Mouse (Mus musculus): Measurements from ENCODE around the gene Cadm1. TPM values are rescaled to one million over a fixed set of nuclear protein-coding genes. Genes with fewer than 3 reads are reported as not detected.

The Cadm1 gene
- polyA plus RNA-seq, 1 experiment from 2014 or later: 150 TPM

DNA sequence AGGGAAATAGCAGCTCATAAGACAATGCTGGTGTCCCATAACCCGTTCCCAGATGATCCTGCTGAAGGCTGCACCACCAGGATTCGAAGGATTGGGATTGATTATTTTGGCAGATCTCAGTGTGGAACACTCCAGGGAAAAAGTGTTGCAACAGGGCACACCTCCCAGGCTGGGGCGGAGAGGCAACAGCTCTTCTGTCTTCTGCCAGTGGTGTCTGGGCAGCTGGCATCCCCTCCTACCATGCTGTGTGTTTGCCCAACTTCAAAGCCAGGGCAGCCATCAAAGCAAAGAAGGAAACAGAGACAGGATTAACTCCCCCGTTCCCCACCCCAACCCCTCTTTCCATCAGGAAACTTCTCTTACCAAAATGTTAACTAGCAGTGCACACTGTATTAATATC lies 13.7 kb upstream of the Cadm1 start:
- Histone ChIP-seq H3K36me3 (ENCODE audit: control insufficient read depth, insufficient read depth, low read length) (no peaks in the 10 kb centered on the region), H3K4me3 (ENCODE audit: low read depth, low read length) (no peak overlapping the region)
- WGBS: 41% methylated on average over 4 of the region's 4 CpGs

DNA sequence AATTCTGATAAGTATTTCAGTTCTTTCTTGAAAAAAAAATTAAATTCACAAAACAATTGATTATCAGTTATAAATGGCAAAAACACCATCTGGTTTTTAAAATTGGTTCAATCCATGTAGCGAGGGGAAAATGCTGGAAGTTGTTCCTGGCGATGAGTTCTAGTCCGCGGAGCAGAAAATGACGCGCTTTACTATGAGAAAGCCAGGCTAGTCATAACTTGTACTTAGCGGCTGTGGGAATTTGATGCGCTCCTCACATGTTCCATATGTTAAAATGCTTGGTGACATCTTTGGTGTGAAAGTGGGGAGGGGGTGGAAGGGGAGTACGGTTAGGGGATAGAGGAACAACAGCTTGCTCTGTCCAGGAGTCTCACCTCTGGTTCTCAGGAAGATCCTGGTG lies 2.7 kb upstream of the Cadm1 start:
- 90% methylated on average over 9 of the region's 9 CpGs for WGBS
- Histone ChIP-seq H3K9ac (ENCODE audit: low read depth, low read length) (no peak overlapping the region), H3K4me1 (replicated peaks; ENCODE audit: control insufficient read depth, insufficient read depth, low read length) (no peaks in the 10 kb centered on the region), H3K27ac (ENCODE audit: low read depth, low read length) (no peak overlapping the region), H3K4me3 (ENCODE audit: low read depth, low read length) (no peak overlapping the region), H3K27me3 (ENCODE audit: control insufficient read depth, insufficient read depth, low read length) (no peaks in the 10 kb centered on the region), H3K36me3 (ENCODE audit: control insufficient read depth, insufficient read depth, low read length) (no peaks in the 10 kb centered on the region), H3K4me2 (replicated peaks; ENCODE audit: low read depth, low read length) (no peak overlapping the region), H3K9me3 (ENCODE audit: control insufficient read depth, low read length) (no peaks in the 10 kb centered on the region)
- ATAC-seq (ENCODE audit: low FRiP score) (no peak), DNase-seq (ENCODE audit: low spot score) (no peak)

More for the DNA sequence above, 13.7 kb upstream of the Cadm1 start:
- ATAC-seq (ENCODE audit: low FRiP score) (no peak), DNase-seq (ENCODE audit: low spot score) (no peak)
- Histone ChIP-seq H3K27me3 (ENCODE audit: control insufficient read depth, insufficient read depth, low read length) (no peaks in the 10 kb centered on the region), H3K9me3 (ENCODE audit: control insufficient read depth, low read length) (no peaks in the 10 kb centered on the region), H3K4me2 (replicated peaks; ENCODE audit: low read depth, low read length) (no peak overlapping the region), H3K9ac (ENCODE audit: low read depth, low read length) (no peak overlapping the region), H3K27ac (ENCODE audit: low read depth, low read length) (no peak overlapping the region), H3K4me1 (replicated peaks; ENCODE audit: control insufficient read depth, insufficient read depth, low read length) (no peaks in the 10 kb centered on the region)

GRCm38 (mm10) chr9:47527741-47528140 lies 2.2 kb upstream of the Cadm1 start:
- H3K4me1 ChIP-seq (replicated peaks; ENCODE audit: control insufficient read depth, insufficient read depth, low read length): no peaks in the 10 kb centered on the region
- H3K9ac ChIP-seq (ENCODE audit: low read depth, low read length): no peak overlapping the region
- DNase-seq (ENCODE audit: low spot score): no peak
- H3K27me3 ChIP-seq (ENCODE audit: control insufficient read depth, insufficient read depth, low read length): no peaks in the 10 kb centered on the region
- ATAC-seq (ENCODE audit: low FRiP score): no peak
- no peak overlapping the region for H3K4me2 ChIP-seq (replicated peaks; ENCODE audit: low read depth, low read length)
- no peaks in the 10 kb centered on the region for H3K9me3 ChIP-seq (ENCODE audit: control insufficient read depth, low read length)
- 82% methylated on average over 5 of the region's 5 CpGs for WGBS
- H3K27ac ChIP-seq (ENCODE audit: low read depth, low read length): no peak overlapping the region
- H3K36me3 ChIP-seq (ENCODE audit: control insufficient read depth, insufficient read depth, low read length): no peaks in the 10 kb centered on the region
- H3K4me3 ChIP-seq (ENCODE audit: low read depth, low read length): no peak overlapping the region

- H3K27ac ChIP-seq (ENCODE audit: low read depth, low read length): 0 out of 2 replicates have a peak overlapping the region, but pooled peaks have one; percentile 80
- H3K4me3 ChIP-seq (ENCODE audit: low read depth, low read length): peak overlapping the region; percentile 86
- DNase-seq (ENCODE audit: low spot score): no peak
- H3K27me3 ChIP-seq (ENCODE audit: control insufficient read depth, insufficient read depth, low read length): no peaks in the 10 kb centered on the region
- ATAC-seq (ENCODE audit: low FRiP score): no peak
- no peaks in the 10 kb centered on the region for H3K9me3 ChIP-seq (ENCODE audit: control insufficient read depth, low read length)
- H3K36me3 ChIP-seq (ENCODE audit: control insufficient read depth, insufficient read depth, low read length): no peaks in the 10 kb centered on the region
- 4% methylated on average over 11 of the region's 11 CpGs for WGBS
- peak overlapping the region; percentile 59 for H3K4me2 ChIP-seq (replicated peaks; ENCODE audit: low read depth, low read length)
- H3K9ac ChIP-seq (ENCODE audit: low read depth, low read length): peak overlapping the region; percentile 35; the same call in 1 of the 2 replicates
- peaks cover 2% of the 10 kb centered on the region; the same call in 1 of the 2 replicates for H3K4me1 ChIP-seq (replicated peaks; ENCODE audit: control insufficient read depth, insufficient read depth, low read length)
These were observed 791 bp upstream of the Cadm1 start for GRCm38 (mm10) chr9:47529182-47529581.

DNA sequence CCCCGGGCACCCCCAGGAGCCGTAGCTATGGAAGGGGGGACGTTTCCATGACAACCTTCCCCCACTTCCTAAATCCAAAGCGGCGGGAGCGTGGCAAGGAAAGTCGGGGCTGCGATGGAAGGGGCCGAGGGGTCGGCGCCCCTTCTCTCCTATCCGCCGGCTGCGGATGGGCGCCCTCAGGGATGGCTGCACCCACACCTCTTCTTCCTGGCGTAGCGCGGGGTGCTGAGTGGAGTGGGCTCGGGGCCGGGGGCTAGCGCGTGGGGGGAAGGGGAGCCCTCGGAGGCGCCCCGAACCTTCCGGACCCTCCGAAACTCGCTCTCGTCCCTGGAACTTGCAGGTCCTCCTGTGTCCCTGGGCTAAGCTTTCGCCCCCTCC lies 560 bp downstream of the Cadm1 start:
- DNase-seq (ENCODE audit: low spot score): no peak
- peak overlapping the region; percentile 81 for H3K27ac ChIP-seq (ENCODE audit: low read depth, low read length)
- H3K36me3 ChIP-seq (ENCODE audit: control insufficient read depth, insufficient read depth, low read length): no peaks in the 10 kb centered on the region
- peak overlapping the region; percentile 94 for H3K9ac ChIP-seq (ENCODE audit: low read depth, low read length)
- H3K4me2 ChIP-seq (replicated peaks; ENCODE audit: low read depth, low read length): peak overlapping the region; percentile 88
- no peaks in the 10 kb centered on the region for H3K9me3 ChIP-seq (ENCODE audit: control insufficient read depth, low read length)
- WGBS: 1% methylated on average over 25 of the region's 30 CpGs
- H3K4me3 ChIP-seq (ENCODE audit: low read depth, low read length): peak overlapping the region; percentile 86
- no peaks in the 10 kb centered on the region for H3K27me3 ChIP-seq (ENCODE audit: control insufficient read depth, insufficient read depth, low read length)
- peak; percentile 48 for ATAC-seq (ENCODE audit: low FRiP score)
- H3K4me1 ChIP-seq (replicated peaks; ENCODE audit: control insufficient read depth, insufficient read depth, low read length): peaks cover 2% of the 10 kb centered on the region; the same call in 1 of the 2 replicates

DNA sequence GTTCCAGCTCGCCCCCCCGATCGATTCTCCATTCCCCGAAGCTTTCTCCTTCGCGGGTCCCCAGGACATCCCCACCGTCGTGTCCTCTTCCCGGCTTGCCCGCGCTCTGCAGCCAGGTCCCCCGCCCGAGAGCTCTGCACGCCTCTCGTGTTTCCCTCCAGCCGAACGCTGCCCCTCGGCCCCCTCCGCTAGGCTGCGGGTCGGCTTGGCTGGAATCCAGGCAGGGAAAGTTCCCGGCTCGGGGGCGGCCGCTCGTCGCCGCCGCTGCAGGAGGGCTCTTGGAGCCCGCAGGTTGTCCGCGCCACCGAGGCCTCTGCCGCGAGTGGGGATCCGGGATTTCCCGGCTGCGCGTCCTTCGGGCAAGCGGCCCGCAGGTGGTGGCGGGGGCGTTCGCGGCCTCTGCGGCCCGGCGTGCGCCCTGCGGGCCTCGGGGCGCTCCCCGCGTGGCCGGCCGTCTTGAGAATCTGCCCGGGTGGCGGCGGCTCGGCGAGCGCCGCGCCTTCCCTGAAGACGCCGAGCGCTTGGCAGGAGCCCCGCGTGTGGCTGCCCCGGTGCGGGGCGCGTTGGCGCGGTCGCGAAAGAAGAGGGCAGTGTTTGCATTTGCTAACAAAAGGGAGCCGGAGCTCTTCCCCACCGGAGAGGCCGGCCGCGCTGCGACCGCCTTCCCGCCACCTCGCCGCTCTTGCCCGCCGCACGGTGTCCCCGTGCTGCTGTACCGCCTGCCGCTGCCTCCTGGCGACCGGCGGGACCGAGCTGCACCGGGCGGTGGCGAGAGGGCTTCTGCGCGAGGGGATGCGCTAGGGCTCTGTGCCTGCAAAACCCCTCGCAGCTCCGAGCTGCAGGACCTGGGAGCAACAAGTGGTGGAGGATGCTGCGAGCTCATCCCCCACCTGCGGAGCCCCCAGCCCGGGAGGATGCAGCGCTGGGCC lies 1.2 kb downstream of the Cadm1 start:
- H3K27me3 ChIP-seq (ENCODE audit: control insufficient read depth, insufficient read depth, low read length): no peaks in the 10 kb centered on the region

DNA sequence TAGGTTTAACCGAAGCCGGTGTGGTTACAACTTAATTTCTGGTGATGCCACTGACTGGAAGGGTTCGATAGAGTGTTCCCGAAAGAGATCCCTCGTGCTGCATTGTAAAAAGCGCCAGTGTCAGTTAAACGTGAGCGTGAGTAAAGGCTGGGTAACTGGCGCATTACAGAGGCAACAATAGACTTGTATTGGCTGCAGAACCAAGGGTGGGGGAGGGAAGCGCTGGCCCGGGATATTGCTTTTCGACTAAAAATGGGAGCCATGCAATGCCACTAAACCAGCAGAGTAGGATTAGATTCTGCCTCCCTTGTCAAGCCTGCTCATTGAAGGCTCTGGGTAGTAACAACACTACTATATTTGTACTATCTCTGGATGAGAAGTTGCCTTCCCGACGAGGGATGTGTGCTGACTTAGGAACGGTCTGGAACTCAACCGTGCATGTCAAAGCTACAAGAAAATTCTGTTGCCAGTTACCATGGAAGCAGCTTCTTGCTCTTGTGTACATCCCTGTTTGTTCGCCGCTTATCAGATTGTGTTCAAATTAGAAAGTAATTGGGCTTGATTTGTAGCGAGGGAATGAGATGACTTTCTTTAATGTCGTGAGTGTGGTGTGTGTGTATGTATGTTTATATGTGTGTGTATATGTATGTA lies 2.4 kb downstream of the Cadm1 start:
- peak overlapping the region; percentile 88 for H3K4me2 ChIP-seq (replicated peaks; ENCODE audit: low read depth, low read length)
- no peaks in the 10 kb centered on the region for H3K27me3 ChIP-seq (ENCODE audit: control insufficient read depth, insufficient read depth, low read length)
- peak; percentile 70 for DNase-seq (ENCODE audit: low spot score)
- peak overlapping the region; percentile 86 for H3K4me3 ChIP-seq (ENCODE audit: low read depth, low read length)
- no peaks in the 10 kb centered on the region for H3K9me3 ChIP-seq (ENCODE audit: control insufficient read depth, low read length)
- H3K27ac ChIP-seq (ENCODE audit: low read depth, low read length): no peak overlapping the region
- H3K4me1 ChIP-seq (replicated peaks; ENCODE audit: control insufficient read depth, insufficient read depth, low read length): peaks cover 2% of the 10 kb centered on the region; the same call in 1 of the 2 replicates
- H3K36me3 ChIP-seq (ENCODE audit: control insufficient read depth, insufficient read depth, low read length): no peaks in the 10 kb centered on the region
- no peak for ATAC-seq (ENCODE audit: low FRiP score)
- H3K9ac ChIP-seq (ENCODE audit: low read depth, low read length): peak overlapping the region; percentile 32; the same call in 1 of the 2 replicates
- WGBS: 3% methylated on average over 20 of the region's 20 CpGs

More for the DNA sequence above, 1.2 kb downstream of the Cadm1 start:
- WGBS: under 1% methylated on average over 85 of the region's 110 CpGs
- Histone ChIP-seq H3K4me2 (replicated peaks; ENCODE audit: low read depth, low read length) (peak overlapping the region; percentile 88), H3K4me3 (ENCODE audit: low read depth, low read length) (peak overlapping the region; percentile 86), H3K36me3 (ENCODE audit: control insufficient read depth, insufficient read depth, low read length) (no peaks in the 10 kb centered on the region), H3K4me1 (replicated peaks; ENCODE audit: control insufficient read depth, insufficient read depth, low read length) (peaks cover 2% of the 10 kb centered on the region; the same call in 1 of the 2 replicates), H3K27ac (ENCODE audit: low read depth, low read length) (peak overlapping the region; percentile 81), H3K9ac (ENCODE audit: low read depth, low read length) (peak overlapping the region; percentile 94), H3K9me3 (ENCODE audit: control insufficient read depth, low read length) (no peaks in the 10 kb centered on the region)
- ATAC-seq (ENCODE audit: low FRiP score) (peak; percentile 11), DNase-seq (ENCODE audit: low spot score) (peak; percentile 75)

DNA sequence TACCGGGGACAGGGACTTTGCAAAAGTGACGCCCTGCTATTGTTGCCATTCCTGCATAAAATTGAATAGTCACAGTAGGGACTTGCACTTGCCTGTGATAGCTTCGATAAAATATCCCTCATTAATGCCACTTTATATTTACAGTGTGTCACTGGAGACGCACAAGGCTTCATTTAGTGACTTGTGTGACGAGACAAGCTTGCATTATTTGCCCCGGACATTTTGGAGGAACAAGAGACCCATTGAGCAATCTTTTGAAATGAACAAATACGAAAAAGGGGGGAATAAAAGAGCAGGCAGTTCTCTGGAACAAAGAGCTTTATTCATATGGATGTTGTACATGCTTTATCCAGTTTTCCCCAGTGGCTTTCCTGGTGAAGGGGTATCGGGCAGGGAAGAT lies 3.5 kb downstream of the Cadm1 start:
- 11% methylated on average over 8 of the region's 8 CpGs for WGBS
- ATAC-seq (ENCODE audit: low FRiP score) (no peak), DNase-seq (ENCODE audit: low spot score) (no peak)
- Histone ChIP-seq H3K4me2 (replicated peaks; ENCODE audit: low read depth, low read length) (peak overlapping the region; percentile 88), H3K9ac (ENCODE audit: low read depth, low read length) (peak overlapping the region; percentile 0; the same call in 1 of the 2 replicates), H3K36me3 (ENCODE audit: control insufficient read depth, insufficient read depth, low read length) (no peaks in the 10 kb centered on the region), H3K27me3 (ENCODE audit: control insufficient read depth, insufficient read depth, low read length) (no peaks in the 10 kb centered on the region), H3K4me3 (ENCODE audit: low read depth, low read length) (peak overlapping the region; percentile 86; the same call in 1 of the 2 replicates), H3K9me3 (ENCODE audit: control insufficient read depth, low read length) (no peaks in the 10 kb centered on the region), H3K4me1 (replicated peaks; ENCODE audit: control insufficient read depth, insufficient read depth, low read length) (peaks cover 2% of the 10 kb centered on the region; the same call in 1 of the 2 replicates), H3K27ac (ENCODE audit: low read depth, low read length) (no peak overlapping the region)
